Mouse (Mus musculus) ovary, postnatal 14 days (tissue): ENCODE measurements at regions not wholly inside any gene's neighbourhood (a gene's known extent, or its start where the extent isn't known, plus 50 kb on each side); places are given as distances from the start of the nearest gene placed in this dataset.
"Not testable (repeated sequence)": the region's sequence is repeated elsewhere in the genome, so short reads cannot be mapped to it uniquely, and the experiment has no call there.

Source experiments
- DNase-seq: peaks from one replicate; pipeline ENCODE4 v3.0.0; 2022; ENCODE audit warnings: low spot score

DNA sequence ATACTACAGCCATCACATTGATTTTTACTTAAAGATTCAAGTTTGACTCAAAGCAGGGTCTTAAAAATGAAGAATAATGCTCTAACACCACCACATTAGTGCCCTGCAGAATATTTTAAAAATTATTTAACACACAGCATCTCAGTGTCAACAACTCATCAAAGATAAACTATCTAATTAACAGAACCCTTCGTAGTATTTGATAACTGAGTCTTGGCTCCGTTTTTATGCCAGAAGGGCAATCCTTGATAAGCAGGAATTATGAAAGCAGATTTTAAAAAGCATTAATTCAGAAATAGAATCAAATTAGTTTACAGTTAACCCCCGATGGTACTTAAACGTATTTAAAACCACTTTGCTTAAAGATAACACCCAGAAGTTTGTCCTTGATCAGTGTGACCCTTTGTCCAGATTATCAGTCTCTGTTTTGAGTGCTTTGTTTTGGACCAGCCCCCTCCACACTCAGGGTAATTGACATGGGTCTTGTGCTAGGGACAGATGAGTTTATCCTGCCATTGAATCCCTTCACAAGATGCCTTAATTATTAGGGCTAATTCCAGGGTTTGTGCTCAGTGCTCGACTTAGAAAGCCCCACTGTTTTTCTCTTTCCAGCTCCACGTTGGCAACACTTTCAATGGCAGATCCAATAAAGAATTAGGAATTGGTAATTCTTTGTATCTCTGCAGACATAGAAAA, 69.4 kb upstream of the Dph6 start:
- DNase-seq: no peak

DNA sequence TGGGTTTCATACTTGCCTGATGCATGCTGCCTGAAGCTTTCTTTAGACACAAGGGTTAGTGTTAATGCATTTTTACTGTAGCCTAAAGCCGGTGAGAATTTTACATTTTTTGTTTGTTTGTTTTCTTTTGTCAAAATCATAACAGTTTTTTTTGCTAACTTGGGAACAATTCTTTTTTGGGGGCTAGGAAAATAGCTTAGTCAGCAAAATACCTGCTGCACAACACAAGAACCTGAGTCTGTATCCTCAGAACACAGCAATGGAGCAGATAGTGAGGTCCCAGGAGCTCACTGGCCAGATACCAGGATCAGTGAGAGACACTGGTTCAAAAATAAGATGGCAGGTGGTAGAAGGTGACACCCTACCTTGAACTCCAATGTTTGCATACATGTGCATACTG, 72.4 kb upstream of the Dph6 start:
- no peak for DNase-seq

DNA sequence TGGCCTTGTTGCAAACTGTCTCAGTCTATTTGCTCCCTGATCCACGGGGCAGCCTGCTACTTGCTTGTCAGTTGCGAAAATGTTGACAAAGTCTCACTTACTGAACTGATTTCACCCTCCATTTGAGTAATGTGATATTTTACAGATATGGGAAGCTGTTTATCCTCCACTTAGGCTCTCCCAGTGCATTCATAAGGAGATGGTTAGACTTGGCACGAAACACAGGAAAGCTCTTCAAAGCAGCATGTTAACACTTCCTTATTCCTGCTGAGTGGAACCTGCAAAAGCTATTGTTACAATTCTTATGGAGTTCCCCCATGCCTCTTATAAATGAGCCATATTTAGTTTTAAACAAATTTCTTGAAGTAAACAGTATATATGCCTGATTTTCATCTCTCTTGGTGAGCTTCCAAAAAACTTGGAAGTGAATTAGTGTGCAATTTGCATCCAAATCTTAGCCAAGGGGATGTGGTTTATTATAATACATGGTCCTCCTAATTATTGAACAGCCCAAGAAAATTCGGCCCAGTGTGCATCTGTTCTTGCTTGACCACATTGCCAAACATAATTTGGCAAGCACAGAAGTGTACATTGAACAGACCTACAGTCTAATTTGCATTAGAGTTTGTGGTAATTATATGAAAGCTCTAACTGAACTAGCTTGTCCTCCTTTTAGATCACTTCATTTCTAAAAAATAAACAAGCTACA, 80.3 kb upstream of the Dph6 start:
- DNase-seq: no peak

DNA sequence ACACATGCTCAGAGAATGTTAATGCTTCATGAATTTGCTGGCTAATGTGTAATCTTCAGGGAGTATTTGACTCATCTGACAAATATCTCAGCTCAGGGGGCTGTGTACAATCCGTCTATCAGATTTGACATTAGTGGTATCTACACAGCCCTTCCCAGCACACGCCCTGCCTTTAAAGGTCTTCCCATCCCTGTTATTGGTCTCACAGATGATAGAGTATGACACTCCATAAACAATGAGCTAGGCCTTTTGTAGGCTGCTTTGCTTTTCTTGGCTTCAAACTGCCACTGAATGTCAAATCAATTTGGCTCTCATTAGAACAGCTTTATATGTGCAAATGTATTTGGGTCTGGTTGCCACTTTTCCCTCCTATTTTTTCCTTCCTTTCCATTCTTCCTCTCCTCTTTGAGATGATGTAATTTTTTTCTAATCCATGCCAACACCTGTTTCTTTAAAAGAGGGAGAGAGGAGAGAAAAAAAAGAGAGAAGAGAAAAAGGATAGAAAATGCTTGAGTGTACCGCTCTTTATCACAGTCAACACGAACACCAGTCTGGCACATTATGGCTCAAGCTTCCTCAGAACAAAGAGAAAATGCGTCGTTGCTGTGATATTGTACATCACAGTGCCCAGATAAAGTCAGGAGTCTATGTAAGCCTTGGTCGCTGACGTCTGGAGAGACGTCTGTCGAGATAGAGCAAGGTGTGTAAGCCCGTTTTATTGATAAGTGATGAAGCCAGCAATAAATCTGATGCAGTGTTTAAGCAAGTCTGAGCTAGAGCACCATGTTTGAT, 84.9 kb upstream of the Dph6 start:
- no peak for DNase-seq

DNA sequence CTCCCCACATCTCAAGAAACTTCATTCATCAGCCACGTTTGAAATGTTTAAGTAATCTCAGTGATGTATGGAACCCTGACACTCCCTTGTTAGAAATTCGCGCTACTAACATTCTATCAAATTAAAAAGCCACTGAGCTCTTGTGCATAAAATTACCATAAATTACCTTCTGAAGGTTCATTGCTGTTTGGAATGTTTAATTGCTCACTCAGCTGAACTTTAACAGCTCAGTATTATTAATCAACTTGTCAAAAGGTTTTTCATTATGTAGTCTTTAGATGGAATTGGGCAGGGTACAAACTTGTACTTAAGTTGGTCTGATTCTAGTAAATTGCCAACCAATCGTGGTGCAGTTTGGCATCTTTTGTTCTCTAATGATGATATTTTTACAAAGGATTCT, 108.5 kb upstream of the Dph6 start:
- DNase-seq: no peak

DNA sequence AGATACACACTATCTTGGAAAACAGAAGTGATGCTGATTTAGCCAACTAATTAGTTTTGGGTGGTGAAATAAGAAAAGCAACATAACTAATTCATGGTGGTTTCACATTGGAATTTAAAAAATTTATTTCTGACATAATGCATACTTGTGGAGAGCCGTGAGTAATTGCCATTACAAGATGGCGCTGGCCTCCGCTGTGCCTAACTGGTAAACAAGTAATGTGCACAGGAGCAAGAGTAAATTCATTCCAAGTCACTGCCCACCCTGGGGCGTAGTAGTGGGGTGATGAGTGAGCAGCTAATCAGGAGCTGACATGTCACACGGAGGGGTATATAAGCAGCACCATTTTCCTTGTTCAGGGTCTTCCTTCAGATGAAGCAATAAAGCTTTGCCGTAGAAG, 119.0 kb upstream of the Dph6 start:
- not testable (repeated sequence) for DNase-seq

DNA sequence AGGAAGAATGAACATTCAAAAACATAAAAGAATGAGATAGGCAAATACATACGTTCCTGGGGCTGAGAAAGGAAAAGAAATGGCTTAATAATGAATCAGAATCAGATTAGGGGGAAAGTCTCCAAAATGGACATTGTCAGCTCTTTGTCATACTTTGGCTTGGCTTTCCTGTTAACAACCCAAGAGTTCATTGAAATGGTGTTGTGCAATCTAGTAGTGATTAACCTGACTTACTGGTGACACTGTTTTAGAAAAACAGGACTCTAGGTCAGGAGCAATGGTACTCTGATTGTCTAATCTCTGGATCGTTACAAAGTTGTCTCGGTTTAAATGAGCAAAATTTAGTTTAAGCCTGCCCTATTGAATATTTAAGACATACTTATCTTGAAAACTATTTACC, 119.5 kb upstream of the Dph6 start:
- DNase-seq: no peak

DNA sequence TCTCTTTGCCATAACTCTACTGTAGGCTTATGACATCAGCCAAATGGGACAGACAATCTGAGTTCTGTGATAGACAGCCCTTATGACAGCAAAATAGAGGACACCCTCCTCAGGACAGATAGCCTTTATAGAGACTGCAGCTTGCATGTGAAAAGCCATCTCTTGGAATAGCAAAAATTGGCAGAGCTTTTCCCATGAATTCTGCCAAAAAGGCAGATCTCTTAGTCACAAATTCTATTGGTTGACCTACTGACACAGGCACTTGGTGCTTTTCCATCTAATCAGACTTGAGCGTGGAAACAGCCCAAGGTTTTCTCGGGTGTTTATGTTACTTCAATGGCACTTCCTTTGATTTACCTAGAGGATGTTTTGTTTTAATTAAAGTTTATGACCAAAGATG, 120.8 kb upstream of the Dph6 start:
- no peak for DNase-seq

DNA sequence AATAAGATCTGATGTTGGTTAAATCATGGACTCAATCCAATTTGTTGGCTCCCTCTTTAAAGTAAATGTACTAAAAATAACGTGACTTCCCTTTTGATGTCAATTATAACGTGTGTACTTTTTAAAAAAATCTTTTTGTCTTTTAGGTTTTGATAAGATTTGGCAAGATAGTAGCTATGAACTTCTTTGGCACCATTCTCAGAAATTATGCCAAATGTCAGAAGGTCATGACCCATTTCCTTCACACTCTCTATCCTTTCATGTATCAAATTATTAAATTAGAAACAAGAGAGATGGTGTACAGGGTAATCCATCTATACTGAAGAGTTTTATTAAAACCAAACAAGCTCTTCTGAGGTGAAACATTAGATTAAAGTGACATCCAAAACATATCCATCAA, 121.4 kb upstream of the Dph6 start:
- DNase-seq: no peak

DNA sequence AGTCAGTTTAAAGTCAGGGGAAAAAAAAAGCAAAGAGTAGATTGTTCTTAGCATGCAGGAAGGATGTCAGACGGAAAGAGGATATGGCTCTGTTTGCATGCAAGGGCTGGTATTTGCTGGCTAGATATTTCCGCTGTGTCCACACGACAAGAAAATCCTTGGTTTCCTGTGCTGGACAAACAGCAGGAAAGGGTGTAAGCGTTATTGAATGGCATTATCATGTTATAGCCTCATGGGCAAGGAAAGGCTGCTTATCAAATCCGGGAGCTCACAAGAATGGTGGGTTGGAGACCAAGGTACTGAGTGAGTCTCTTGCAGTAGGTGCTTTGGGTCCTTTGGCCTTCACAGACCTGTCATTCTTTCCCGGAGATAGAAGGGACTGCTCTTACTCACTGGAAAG, 127.7 kb upstream of the Dph6 start:
- no peak for DNase-seq

DNA sequence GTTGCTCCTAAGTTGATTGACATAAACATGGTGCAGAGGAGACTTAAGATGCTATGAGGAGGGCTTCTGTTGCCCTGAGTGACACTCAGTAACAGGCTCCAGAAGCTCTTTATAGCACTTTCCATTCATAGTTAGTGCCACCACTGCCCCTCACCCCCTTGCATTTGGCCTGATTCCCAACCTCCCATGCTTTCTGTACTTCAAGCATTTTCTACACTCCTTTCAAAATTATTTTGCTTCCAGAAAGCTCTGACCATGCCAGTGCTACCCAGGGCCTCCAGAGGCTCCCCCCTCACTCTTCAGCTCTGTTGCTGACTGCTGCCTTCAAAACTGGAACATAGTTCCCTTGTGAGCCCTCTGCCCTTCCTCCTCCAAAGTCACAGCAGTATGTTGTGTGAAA, 129.4 kb upstream of the Dph6 start:
- no peak for DNase-seq

DNA sequence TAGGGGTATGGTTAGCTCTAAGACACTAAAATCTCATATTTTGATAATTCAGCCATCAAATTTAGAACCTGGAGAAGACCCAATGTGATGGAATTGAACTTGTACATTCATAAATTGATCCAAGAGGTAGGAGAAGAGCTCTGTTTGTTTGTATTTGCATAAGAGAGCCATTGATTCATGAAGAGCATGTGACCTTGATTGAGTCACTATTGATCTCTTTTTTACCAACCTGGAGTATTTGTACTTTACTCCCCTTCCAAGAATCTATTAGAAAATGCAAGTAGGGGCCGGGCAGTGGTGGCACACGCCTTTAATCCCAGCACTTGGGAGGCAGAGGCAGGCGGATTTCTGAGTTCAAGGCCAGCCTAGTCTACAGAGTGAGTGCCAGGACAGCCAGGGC, 133.5 kb upstream of the Dph6 start:
- DNase-seq: no peak

DNA sequence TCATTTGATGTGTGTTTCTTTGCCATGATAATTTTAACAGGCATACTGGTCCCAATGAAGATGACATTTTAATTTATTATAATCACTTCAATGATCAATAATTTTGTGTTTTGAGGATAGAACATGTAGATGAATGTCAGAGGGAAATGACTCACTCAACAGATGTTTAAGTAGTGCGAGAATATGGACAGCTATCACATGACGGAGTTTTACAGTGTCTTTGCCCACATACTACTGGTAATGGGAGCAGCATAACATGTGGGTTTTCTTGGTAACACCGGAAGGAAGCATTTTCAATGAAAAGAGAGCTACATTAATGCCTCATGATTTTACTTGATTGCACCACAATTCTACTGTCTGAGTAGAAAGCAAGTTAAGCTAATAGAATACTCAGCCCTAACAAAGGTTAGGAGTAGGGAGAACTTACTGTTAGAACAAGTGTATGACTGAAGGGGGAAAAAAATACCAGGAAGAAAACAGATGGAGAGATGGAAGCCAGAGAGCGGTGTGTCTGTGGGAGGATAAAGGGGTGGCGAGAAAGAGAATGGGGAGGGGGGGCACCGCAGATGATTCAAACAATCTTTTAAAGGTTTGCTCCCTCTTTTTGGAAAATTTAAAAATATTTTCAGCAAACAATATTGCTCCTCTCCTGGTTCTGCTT, 142.0 kb upstream of the Dph6 start:
- no peak for DNase-seq

DNA sequence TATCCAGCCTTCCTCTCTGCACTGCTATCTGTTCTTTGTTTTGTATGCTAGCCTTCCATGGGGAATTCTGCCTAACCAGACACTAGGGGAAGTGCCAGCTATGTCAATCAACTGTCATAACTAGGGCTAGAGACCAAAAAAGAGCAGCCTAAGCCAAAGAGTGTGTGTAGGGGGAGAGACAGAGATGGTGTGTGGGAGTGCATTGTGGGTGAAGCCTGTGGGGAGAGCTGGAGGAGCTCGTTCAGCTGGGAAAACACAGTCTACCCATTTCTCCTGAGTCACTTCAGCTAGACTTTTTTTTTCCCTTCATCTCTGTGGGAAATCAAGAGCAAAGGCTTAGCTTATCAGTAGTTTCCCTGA, 142.5 kb upstream of the Dph6 start:
- DNase-seq: no peak

DNA sequence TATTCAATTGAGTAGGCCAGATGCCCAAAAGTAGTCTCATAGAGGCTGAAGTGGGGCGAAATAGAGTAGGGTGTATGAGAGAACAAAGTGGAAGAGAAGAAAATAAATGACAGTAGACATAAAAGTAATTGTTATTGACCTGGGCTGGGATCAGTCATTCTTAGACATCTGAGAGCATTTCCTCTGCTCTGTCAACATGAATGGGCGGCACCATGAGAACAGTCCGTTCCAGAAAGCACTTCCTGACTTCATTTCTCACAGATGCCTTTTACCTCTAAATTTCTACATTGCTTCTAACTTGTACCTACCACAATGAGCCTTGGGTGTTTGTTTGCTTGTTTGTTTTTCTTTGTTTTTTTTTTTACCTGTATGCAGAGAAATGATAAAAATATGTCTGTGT, 148.5 kb upstream of the Dph6 start:
- DNase-seq: no peak

DNA sequence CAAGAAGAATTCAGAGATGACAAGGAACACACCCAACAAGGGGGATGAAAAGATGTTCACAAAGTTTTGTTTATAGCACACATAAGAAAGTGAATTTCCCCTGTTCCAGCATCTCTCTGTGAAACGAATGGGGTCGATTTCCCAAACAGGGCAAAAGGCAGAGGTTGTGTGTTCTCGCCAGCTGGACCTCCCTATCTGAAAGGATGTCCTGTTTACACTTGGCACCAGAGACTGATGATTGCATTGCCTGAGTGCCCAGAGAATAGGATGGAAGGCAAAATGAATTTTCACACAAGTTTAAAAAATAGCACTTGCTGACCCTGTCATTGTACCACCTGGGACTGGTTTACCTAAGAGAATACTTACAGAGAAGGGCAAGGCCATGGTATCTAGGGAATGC, 149.2 kb upstream of the Dph6 start:
- no peak for DNase-seq

DNA sequence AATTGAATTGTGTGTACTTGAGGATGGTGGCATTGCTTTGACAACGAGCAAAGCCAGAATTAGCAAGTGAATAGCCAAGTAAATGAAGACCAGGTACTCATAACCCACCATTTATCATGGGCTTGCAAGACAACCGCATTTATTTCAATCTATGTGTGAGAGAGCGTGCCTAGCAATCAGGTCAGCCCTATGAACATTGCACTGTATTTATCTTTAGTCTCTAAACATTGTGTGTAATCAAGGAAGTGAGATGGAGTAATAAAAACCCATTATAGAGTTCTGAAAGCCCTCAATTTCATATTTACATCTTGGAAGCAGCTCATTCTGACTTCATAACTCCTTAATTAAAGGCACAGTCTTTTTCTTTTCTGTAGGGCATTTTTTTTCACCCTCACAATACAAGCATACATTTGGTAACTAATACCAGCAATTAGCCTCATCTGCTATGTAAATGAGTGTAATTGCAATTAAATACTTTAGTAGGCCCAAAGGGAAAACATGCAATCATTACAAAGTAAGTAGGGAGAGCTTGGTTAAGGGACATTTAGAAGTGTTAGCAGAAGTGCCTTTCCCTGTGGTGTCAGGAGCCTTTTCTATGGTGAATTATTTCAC, 150.8 kb upstream of the Dph6 start:
- DNase-seq: no peak

DNA sequence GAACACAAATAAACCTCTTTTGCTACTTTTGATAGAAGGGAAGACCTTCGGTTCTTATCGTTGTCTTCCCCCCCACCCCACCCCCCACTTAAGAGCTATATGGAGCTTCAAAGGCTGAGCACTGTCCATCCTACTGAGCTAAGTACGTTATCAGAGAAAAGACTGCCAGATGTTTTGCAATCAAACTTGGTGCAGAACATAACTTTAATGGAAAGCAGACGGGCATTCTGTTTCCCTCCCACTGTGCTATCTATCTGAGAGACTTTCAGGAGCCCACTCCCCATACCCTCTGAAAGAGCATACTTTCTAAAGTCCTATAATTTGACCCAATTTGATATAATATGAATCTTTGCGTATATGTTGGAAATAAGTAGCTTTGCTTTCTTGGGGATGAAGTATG, 153.3 kb upstream of the Dph6 start:
- no peak for DNase-seq

DNA sequence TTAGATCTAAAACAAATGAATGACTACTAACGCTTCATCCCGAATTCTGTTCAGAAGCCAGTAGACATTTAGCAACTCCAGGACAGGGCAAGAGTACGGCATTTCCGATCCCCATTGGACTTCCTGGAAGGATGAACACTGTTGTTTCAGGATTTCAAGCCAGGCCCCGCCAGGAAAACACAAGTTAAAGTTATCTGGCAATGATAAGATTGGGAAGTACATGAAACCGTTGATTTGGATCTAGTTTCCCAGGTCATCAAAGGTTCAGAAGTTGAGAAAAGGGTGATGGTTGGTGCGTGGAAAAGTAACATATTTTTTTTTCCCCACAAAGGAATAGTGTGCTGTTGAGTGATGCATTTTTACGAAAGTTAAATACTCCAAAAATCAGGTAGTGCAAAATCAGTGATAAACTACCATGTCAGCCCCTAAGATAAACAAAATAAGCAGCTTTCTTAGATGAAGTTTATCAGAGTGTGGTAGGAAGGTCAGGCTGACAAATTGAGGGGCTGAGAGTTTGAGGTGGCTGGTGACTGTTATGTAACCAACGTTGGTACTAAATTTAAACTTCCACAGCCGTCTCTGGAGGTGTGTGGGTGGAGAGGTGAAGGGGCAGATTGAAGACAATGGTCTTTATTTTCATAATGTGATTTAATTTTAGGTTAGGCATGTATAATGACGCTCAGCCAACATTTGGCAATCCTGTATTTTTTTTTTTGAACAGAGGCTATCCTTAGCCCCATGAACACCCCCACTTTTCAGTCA, 157.6 kb upstream of the Dph6 start:
- DNase-seq: no peak

DNA sequence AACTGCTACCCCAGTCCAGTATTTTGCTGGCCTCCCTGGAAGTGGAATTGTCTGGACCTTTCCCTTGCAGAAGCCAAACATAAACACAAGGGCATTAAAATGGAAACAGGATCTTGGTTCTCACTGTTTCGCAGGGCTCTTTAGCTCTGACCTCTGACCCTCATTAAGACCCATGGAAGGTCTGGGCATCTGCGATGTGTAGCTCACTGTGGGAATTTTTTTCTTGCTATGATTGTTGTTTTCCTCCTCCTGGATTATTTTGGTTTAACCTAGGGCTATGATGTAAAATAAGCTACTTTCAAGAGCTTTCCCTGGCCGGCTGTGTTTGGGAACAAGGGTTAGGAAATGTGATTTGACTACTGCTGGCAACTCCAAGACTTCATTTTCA, 158.1 kb upstream of the Dph6 start:
- no peak for DNase-seq

DNA sequence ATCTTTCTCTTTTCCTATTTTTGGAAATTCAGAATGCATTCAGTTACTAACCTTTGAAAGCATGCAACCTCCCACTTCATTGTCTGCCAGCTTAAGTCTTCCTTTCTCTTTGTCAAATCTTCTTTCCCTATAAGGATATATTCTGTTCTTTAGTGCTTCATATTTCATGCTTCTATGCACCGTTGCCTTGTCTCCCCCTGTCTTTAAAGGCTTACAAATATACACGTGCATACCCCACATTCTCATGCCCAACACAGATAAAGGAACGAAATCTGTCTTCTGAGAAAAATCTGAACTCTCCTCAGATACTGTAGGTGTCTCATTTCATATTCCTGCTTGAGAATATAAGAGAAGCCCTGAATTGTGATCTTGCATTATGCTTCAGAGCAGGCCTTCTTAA, 167.9 kb upstream of the Dph6 start:
- no peak for DNase-seq

DNA sequence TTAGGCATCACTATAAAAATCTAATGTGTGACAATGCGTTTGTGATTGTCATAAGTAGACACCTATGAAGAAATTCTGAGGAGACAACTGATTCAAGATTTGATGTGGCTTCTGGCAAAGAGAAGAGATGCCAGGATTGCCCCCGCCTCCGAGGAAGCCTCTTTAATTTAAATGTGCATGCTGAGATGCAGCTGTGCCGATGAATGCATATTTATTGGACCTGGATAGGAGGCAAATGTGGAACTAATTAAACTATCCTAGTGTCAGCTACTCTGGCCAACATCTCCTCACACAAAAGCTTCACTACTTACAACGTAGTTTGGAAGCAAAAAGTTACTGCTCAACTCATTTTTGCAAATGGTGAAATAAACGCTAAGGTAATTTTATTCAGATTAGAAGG, 173.4 kb upstream of the Dph6 start:
- no peak for DNase-seq
